Mouse (Mus musculus) urinary bladder, adult 2 months (tissue): ENCODE measurements around the gene Tgfbr2. TPM values are rescaled to one million over a fixed set of nuclear protein-coding genes. Genes with fewer than 3 reads are reported as not detected.
"Not testable (repeated sequence)": the region's sequence is repeated elsewhere in the genome, so short reads cannot be mapped to it uniquely, and the experiment has no call there.

Experiments used
- DNase-seq: peaks from one replicate; pipeline ENCODE4 v3.0.0; 2022; ENCODE audit warnings: low spot score
- polyA plus RNA-seq: library from polyadenylated mRNA; depleted of rRNA; stranded (reverse); fragments of >200 nt; gene quantifications from 2 replicates; pipeline ENCODE4 v1.2.3, GENCODE M21; 2012

The Tgfbr2 gene
- polyA plus RNA-seq, 1 experiment = 82.9 TPM

DNA sequence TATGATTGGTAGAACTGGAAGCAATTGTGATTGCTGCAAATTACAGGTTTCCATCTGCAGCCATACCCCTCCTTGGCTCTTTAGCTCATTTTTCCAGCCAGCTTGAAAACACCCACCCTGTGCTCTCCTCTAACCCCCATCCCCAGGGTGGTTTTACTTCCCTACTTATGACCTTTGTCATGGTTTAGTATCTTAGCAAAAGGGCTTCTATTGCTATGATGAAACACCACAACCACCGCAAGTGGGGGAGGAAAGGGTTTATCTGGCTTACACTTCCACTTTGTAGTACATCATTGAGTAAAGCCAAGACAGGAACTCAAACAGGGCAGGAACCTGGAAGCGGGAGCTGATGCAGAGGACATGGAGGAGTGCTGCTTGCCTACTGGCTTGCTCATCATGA lies 97.7 kb downstream of the Tgfbr2 start:
- DNase-seq = no peak

DNA sequence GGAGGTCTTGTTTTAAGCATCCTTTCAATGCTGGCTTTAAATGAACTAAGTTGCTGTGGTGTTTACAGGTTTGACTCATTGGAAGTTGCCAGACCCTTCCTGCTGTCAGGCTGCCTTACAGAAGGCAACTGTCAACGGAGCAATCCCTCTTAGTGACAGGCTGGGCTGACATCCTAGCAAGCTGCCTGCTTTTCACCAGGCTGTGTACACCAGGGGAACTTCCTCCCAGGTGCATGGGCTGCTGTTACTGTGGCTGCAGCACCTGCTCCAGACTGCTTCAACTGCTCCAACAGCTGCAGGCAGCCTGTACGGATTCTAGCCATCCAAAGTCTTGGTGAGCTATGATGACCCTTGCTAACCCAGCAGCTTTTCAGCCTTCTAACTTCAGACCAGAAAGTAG lies 98.2 kb downstream of the Tgfbr2 start:
- DNase-seq = no peak

DNA sequence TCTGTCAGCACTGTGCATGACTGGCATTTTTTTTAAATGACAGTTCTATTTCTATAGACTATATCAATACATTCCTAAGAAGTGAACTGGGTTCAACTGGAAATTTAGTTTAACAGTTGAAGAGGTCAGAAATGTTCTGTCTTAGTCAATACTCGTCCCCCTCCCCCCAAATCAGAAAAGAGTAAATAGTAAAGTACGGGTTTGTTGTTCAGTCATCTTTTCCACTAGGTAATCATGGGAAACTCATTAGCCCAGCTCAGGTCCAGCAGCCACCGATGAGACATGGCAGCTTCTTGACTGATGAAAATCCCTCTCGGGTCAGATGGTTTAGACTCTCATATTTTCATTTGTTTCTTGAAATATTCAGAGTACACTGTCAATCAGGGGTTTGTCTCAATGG lies 99.0 kb downstream of the Tgfbr2 start:
- DNase-seq = no peak

DNA sequence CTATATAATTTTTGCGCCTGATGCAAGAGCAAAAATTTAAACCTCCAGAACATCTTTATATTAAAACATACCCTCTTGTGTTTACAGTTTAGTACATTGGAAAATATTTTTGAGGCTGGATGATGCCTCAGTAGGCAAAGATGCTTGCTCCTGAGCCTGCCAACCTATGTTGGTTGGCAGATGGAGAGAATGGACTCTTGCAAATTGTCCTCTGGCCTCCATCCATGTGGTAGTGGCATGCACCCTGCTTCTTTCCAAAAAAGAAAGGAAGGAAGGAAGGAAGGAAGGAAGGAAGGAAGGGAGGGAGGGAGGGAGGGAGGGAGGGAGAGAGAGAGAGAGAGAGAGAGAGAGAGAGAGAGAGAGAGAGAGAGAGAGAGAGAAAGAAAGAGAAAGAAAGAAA lies 103.6 kb downstream of the Tgfbr2 start:
- DNase-seq = not testable (repeated sequence)

DNA sequence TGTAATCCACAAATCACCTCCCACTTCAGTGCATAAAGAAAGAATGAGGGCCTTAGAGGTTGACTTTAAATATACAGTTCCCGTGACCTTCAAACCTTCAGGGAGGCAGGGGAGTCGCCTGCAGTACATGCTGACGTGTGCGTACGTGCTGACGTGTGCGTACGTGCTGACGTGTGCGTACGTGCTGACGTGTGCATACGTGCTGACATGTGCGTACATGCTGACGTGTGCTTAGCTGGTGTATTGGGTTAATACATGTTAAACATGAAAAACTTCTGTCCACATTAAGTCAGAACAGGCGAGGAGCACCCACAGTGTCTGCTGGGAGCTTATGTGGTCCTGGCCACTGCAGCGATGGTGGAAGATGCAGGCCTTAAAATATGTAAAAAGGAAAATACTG lies 110.4 kb downstream of the Tgfbr2 start:
- DNase-seq = no peak

DNA sequence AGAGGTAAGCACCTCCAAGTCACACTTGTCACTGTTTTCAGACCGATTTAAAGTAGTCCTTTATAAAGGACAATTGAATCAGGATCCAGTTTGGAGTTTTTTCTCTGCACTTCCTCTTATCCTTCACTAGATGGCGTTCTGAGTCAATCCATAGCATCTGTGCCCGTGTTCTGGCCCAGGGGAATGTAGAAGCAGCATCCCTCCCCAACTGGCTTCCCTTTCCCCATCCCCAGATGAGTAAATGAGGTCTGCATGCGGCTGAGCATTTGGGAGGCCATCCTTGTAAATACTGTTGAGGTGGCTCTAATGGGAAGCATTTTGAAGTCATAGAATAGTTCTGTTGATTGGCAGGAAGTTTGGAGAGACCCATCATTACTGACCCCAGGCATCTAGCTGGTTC lies 114.5 kb downstream of the Tgfbr2 start:
- DNase-seq = no peak

DNA sequence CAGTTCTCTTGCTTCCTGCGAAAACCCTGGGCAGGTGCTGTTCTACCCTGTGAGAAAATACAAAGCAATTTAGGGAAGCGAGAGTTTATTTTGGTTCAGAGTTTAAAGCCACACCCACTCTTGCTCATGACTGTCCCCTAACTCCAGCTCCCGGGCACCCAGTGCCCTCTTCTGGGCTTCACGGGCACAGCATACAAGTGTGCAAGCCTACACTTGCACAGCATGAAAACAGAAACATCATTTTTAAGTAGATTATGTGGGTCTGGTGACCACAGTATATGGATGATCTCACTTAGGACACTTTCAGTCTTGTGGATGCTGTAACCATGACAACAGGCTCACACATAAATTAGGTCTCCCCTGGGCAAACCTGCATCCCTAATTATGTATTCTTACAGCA lies 116.0 kb downstream of the Tgfbr2 start:
- no peak for DNase-seq

DNA sequence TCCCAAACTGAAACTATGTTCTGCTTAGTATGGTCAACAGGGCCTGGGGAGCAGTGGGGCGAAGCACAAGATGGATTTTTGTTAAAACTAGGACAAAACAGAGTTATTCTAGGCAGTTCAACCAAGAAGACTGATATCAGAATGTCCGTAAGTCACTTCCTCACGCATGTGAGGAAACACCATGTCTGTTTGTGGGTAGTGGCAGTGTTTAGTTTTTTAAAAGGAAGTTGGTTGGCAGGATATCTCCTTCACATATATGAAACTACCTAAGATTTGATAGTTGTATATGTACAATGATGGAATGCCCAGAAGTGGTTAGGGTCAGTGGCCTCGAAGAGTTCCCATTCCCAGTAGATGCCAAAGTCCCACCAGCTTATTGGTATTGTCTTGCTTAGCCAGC lies 116.7 kb downstream of the Tgfbr2 start:
- no peak for DNase-seq

DNA sequence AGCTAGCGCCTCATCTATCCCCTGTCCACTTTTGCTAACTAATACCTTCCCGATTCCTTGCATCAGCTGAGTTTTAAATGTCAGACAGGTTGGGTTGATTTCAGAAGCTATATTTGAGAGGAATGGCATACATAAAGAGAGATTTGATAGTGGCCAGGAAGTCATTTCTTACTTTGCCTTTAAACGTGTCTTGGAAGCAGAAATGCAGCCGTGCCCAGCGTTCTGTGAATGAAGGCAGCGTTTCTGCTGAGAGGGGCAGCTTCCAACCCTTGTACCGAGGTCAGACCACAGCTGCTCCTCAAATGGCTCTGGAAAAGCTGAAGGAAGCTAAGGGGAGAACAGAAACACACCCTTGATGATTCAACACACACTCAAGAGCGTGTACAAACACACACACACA lies 121.2 kb downstream of the Tgfbr2 start:
- DNase-seq = no peak

DNA sequence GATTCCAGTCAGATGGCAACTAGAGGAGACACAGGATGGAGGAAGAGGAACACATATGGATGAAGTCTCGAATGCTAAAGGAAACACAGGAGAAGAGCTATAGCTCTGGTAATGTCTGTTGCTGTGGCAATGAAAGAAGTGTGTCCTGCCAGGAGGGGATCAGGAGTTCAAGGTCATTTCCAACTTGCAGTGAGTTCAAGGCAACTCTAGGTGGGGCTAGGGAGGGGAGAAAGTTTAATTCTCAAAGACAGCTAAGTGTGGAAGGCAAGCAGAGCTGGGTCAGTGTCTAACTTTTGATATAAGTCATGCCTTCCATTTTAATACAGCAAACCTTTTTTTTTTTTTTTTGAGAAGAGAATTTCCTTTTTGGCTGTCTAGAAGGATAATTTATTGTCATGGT lies 125.2 kb downstream of the Tgfbr2 start:
- no peak for DNase-seq

DNA sequence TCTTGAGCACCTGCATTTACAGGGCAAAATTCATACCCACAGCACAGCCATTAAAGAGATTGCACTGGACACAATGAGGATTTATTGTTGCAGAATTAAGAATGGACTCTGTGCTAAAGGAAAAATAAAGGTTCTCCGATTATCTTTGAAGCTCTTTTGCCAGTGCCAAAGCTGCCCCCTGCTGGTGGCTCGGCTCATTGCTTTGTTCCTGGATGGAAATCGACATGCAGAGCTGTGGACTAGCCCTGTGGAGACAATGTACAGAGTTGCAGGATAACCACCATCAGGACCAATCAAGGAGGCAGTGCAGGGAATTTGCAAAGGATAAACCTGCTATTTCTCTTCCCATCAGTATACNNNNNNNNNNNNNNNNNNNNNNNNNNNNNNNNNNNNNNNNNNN lies 133.4 kb downstream of the Tgfbr2 start:
- peak; percentile 63 for DNase-seq

DNA sequence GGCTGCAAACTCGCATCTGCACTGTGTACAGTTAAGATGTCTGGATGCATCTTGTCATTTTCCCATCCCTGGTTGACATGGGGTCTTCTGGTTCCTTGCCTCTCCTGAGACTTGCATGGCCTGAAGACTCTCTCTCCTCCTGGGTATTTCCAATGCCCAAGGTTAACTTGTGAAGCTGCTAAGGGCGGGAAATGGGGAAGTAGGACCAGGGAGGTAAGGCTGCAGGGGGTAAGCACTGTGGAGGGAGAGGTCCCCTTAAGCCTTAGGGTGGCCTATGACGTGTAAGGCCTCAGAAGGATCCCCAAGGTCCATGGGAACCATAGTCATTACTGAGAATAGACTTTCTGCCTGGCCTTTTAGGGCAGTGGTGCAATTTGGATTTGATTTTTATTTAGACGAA lies 133.8 kb downstream of the Tgfbr2 start:
- DNase-seq = no peak

DNA sequence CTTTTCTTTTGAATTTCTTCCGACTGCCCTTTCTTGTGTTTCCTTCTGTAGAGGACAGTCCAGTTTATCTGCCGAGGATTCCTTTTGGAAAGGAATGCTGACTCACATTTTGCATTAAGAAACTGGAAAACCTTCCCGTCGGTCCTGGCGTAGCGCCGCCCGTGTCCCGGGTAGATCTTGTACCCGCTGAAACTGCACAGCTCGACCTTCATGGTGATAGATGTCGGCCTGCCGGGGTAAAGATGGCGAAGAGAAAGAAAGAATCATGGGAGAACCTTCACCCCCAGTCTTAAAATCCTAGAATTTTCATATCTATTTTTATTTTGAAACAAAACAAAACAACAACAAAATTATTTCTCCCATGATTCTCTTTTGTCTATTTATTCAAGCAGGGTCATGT lies 134.3 kb downstream of the Tgfbr2 start:
- not testable (repeated sequence) for DNase-seq

DNA sequence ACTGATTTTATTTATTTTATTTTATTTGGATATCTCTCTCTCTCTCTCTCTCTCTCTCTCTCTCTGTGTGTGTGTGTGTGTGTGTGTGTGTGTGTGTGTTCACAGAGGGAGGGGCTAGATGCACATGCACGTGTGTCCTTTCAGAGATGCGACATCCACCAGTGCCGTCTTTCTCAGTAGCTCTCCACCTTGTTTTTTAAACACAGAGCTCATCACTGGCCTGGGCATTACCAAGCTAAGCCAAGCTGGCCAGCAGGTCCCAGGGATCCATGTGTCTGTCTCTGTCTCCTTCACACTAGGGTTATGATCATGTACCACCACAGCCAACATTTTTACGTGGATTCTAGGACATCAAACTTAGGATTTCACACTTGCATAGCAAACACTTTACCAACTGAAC lies 135.2 kb downstream of the Tgfbr2 start:
- DNase-seq = no peak

DNA sequence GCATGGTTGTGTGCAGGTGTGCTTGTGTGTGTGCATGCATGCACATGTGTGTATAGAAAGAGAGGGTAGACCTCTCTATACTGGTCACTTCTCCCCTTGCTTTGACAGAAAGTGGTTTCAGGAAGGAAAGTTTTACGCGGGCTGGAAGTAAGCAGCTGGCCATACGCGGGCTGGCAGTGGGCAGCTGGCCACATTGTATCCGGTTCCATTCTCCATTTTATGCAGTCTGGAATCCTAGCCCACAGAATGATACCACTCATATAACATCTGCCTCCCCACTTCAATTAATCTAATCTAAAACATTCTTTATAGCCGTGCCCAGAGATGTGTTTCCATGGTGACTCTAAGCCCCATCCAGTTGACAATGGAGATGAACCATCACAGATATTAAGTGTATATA lies 136.9 kb downstream of the Tgfbr2 start:
- DNase-seq = no peak
